Mouse (Mus musculus): ENCODE measurements around the gene Ube4a. TPM values are rescaled to one million over a fixed set of nuclear protein-coding genes. Genes with fewer than 3 reads are reported as not detected.

Gene Ube4a
- polyA plus RNA-seq, 1 experiment: 13.7 TPM

- H3K27me3 ChIP-seq (ENCODE audit: control insufficient read depth, insufficient read depth, insufficient read length): no peaks in the 10 kb centered on the region
- TF ChIP-seq CEBPB (IDR thresholded peaks at IDR 0.05; ENCODE audit: low read depth) (no peak), MYOD1 (IDR thresholded peaks at IDR 0.05; ENCODE audit: control insufficient read depth, insufficient read length, low read depth) (no peak), CTCF (IDR thresholded peaks at IDR 0.05; ENCODE audit: control insufficient read depth, insufficient read depth, insufficient read length) (no peak), MYOG (IDR thresholded peaks at IDR 0.05; ENCODE audit: control insufficient read depth, extremely low read depth, insufficient read length) (no peak)
- H3K4me3 ChIP-seq (ENCODE audit: insufficient read depth, poor library complexity, severe bottlenecking): no peak overlapping the region
- no peaks in the 10 kb centered on the region for H3K79me2 ChIP-seq (ENCODE audit: control insufficient read depth, insufficient read depth)
- H3ac ChIP-seq (ENCODE audit: control insufficient read depth, insufficient read length, low read depth): no peak overlapping the region
- H3K79me3 ChIP-seq (ENCODE audit: low read depth): no peaks in the 10 kb centered on the region
- no peaks in the 10 kb centered on the region for H3K36me3 ChIP-seq (ENCODE audit: control insufficient read depth, insufficient read depth)
Measured at GRCm38 (mm10) chr9:44996590-44996989, 31.2 kb upstream of the Ube4a start.

- no peaks in the 10 kb centered on the region for H3K79me2 ChIP-seq (ENCODE audit: control insufficient read depth, insufficient read depth)
- no peak overlapping the region for H3ac ChIP-seq (ENCODE audit: control insufficient read depth, insufficient read length, low read depth)
- H3K27me3 ChIP-seq (ENCODE audit: control insufficient read depth, insufficient read depth, insufficient read length): no peaks in the 10 kb centered on the region
- H3K36me3 ChIP-seq (ENCODE audit: control insufficient read depth, insufficient read depth): no peaks in the 10 kb centered on the region
- no peak overlapping the region for H3K4me3 ChIP-seq (ENCODE audit: insufficient read depth, poor library complexity, severe bottlenecking)
- TF ChIP-seq CTCF (IDR thresholded peaks at IDR 0.05; ENCODE audit: control insufficient read depth, insufficient read depth, insufficient read length) (no peak), MAX (IDR thresholded peaks at IDR 0.05) (no peak), CEBPB (IDR thresholded peaks at IDR 0.05; ENCODE audit: low read depth) (no peak), MYOD1 (IDR thresholded peaks at IDR 0.05; ENCODE audit: control insufficient read depth, insufficient read length, low read depth) (no peak), MYOG (IDR thresholded peaks at IDR 0.05; ENCODE audit: control insufficient read depth, extremely low read depth, insufficient read length) (no peak), USF1 (IDR thresholded peaks at IDR 0.05; ENCODE audit: low read depth) (no peak), FOSL1 (IDR thresholded peaks at IDR 0.05; ENCODE audit: insufficient read depth, low read length, poor library complexity, severe bottlenecking) (no peak)
- H3K79me3 ChIP-seq (ENCODE audit: low read depth): no peaks in the 10 kb centered on the region
Measured at GRCm38 (mm10) chr9:44994962-44995361, 29.6 kb upstream of the Ube4a start.

GRCm38 (mm10) chr9:44993268-44993667 is 27.9 kb upstream of the Ube4a start:
- Histone ChIP-seq H3K79me3 (ENCODE audit: low read depth) (no peaks in the 10 kb centered on the region), H3K27me3 (ENCODE audit: control insufficient read depth, insufficient read depth, insufficient read length) (no peaks in the 10 kb centered on the region), H3K36me3 (ENCODE audit: control insufficient read depth, insufficient read depth) (no peaks in the 10 kb centered on the region), H3K4me3 (ENCODE audit: insufficient read depth, poor library complexity, severe bottlenecking) (no peak overlapping the region), H3ac (ENCODE audit: control insufficient read depth, insufficient read length, low read depth) (no peak overlapping the region), H3K79me2 (ENCODE audit: control insufficient read depth, insufficient read depth) (no peaks in the 10 kb centered on the region)
- TF ChIP-seq USF1 (IDR thresholded peaks at IDR 0.05; ENCODE audit: low read depth) (no peak), MYOD1 (IDR thresholded peaks at IDR 0.05; ENCODE audit: control insufficient read depth, insufficient read length, low read depth) (no peak), MYOG (IDR thresholded peaks at IDR 0.05; ENCODE audit: control insufficient read depth, extremely low read depth, insufficient read length) (no peak), CEBPB (IDR thresholded peaks at IDR 0.05; ENCODE audit: low read depth) (no peak), MAX (IDR thresholded peaks at IDR 0.05) (no peak), FOSL1 (IDR thresholded peaks at IDR 0.05; ENCODE audit: insufficient read depth, low read length, poor library complexity, severe bottlenecking) (no peak), CTCF (IDR thresholded peaks at IDR 0.05; ENCODE audit: control insufficient read depth, insufficient read depth, insufficient read length) (no peak)

- Histone ChIP-seq H3K79me2 (ENCODE audit: control insufficient read depth, insufficient read depth) (no peaks in the 10 kb centered on the region), H3K79me3 (ENCODE audit: low read depth) (no peaks in the 10 kb centered on the region)
Measured at GRCm38 (mm10) chr9:44992271-44992670, 26.9 kb upstream of the Ube4a start.

GRCm38 (mm10) chr9:44991821-44992220 is 26.4 kb upstream of the Ube4a start:
- H3K79me3 ChIP-seq (ENCODE audit: low read depth): no peaks in the 10 kb centered on the region
- TF ChIP-seq MYOD1 (IDR thresholded peaks at IDR 0.05; ENCODE audit: control insufficient read depth, insufficient read length, low read depth) (no peak), MAX (IDR thresholded peaks at IDR 0.05) (no peak), USF1 (IDR thresholded peaks at IDR 0.05; ENCODE audit: low read depth) (no peak), FOSL1 (IDR thresholded peaks at IDR 0.05; ENCODE audit: insufficient read depth, low read length, poor library complexity, severe bottlenecking) (no peak), CTCF (IDR thresholded peaks at IDR 0.05; ENCODE audit: control insufficient read depth, insufficient read depth, insufficient read length) (no peak), CEBPB (IDR thresholded peaks at IDR 0.05; ENCODE audit: low read depth) (no peak), MYOG (IDR thresholded peaks at IDR 0.05; ENCODE audit: control insufficient read depth, extremely low read depth, insufficient read length) (no peak)
- H3K36me3 ChIP-seq (ENCODE audit: control insufficient read depth, insufficient read depth): no peaks in the 10 kb centered on the region
- no peak overlapping the region for H3ac ChIP-seq (ENCODE audit: control insufficient read depth, insufficient read length, low read depth)
- H3K27me3 ChIP-seq (ENCODE audit: control insufficient read depth, insufficient read depth, insufficient read length): no peaks in the 10 kb centered on the region
- H3K79me2 ChIP-seq (ENCODE audit: control insufficient read depth, insufficient read depth): no peaks in the 10 kb centered on the region
- H3K4me3 ChIP-seq (ENCODE audit: insufficient read depth, poor library complexity, severe bottlenecking): no peak overlapping the region

More at GRCm38 (mm10) chr9:44992271-44992670, 26.9 kb upstream of the Ube4a start:
- Histone ChIP-seq H3ac (ENCODE audit: control insufficient read depth, insufficient read length, low read depth) (no peak overlapping the region), H3K27me3 (ENCODE audit: control insufficient read depth, insufficient read depth, insufficient read length) (no peaks in the 10 kb centered on the region), H3K4me3 (ENCODE audit: insufficient read depth, poor library complexity, severe bottlenecking) (no peak overlapping the region), H3K36me3 (ENCODE audit: control insufficient read depth, insufficient read depth) (no peaks in the 10 kb centered on the region)
- no peak for TF ChIP-seq USF1 (IDR thresholded peaks at IDR 0.05; ENCODE audit: low read depth)
- no peak for TF ChIP-seq CTCF (IDR thresholded peaks at IDR 0.05; ENCODE audit: control insufficient read depth, insufficient read depth, insufficient read length)
- no peak for TF ChIP-seq FOSL1 (IDR thresholded peaks at IDR 0.05; ENCODE audit: insufficient read depth, low read length, poor library complexity, severe bottlenecking)
- TF ChIP-seq CEBPB (IDR thresholded peaks at IDR 0.05; ENCODE audit: low read depth): peak; percentile 2
- no peak for TF ChIP-seq MYOG (IDR thresholded peaks at IDR 0.05; ENCODE audit: control insufficient read depth, extremely low read depth, insufficient read length)
- no peak for TF ChIP-seq MYOD1 (IDR thresholded peaks at IDR 0.05; ENCODE audit: control insufficient read depth, insufficient read length, low read depth)

- Histone ChIP-seq H3K4me3 (ENCODE audit: insufficient read depth, poor library complexity, severe bottlenecking) (no peak overlapping the region), H3K36me3 (ENCODE audit: control insufficient read depth, insufficient read depth) (no peaks in the 10 kb centered on the region), H3ac (ENCODE audit: control insufficient read depth, insufficient read length, low read depth) (no peak overlapping the region), H3K79me3 (ENCODE audit: low read depth) (no peaks in the 10 kb centered on the region), H3K27me3 (ENCODE audit: control insufficient read depth, insufficient read depth, insufficient read length) (peaks cover 7% of the 10 kb centered on the region), H3K79me2 (ENCODE audit: control insufficient read depth, insufficient read depth) (no peaks in the 10 kb centered on the region)
- no peak for TF ChIP-seq CEBPB (IDR thresholded peaks at IDR 0.05; ENCODE audit: low read depth)
- no peak for TF ChIP-seq CTCF (IDR thresholded peaks at IDR 0.05; ENCODE audit: control insufficient read depth, insufficient read depth, insufficient read length)
- TF ChIP-seq MYOG (IDR thresholded peaks at IDR 0.05; ENCODE audit: control insufficient read depth, extremely low read depth, insufficient read length): no peak
- TF ChIP-seq MYOD1 (IDR thresholded peaks at IDR 0.05; ENCODE audit: control insufficient read depth, insufficient read length, low read depth): no peak
Measured at GRCm38 (mm10) chr9:44986976-44987375, 21.6 kb upstream of the Ube4a start.
